Mouse (Mus musculus) brain, embryonic 14.5 days (tissue): ENCODE data around the gene Tmem167b. TPM values are rescaled to one million over a fixed set of nuclear protein-coding genes. Genes with fewer than 3 reads are reported as not detected.

ENCODE experiments used
- DNase-seq: peaks from one replicate; pipeline ENCODE4 v3.0.0-alpha.2; 2011; ENCODE audit warnings: low read depth
- CTCF ChIP-seq: fragments of 200-500 bp; IDR thresholded peaks from 2 replicates; pipeline ENCODE4 v1.5.1; 2012; ENCODE audit warnings: inconsistent platforms, mild to moderate bottlenecking, moderate library complexity, borderline replicate concordance; ENCODE audit not compliant: insufficient read depth, insufficient read length; ENCODE audit errors: extremely low read depth
- POLR2A ChIP-seq: fragments of 200-500 bp; IDR thresholded peaks from 2 replicates; pipeline ENCODE4 v1.6.1; 2012; ENCODE audit warnings: mild to moderate bottlenecking, inconsistent platforms, borderline replicate concordance; ENCODE audit not compliant: poor library complexity, insufficient read depth, insufficient read length, severe bottlenecking; ENCODE audit errors: extremely low read depth
- polyA plus RNA-seq: library from polyadenylated mRNA; depleted of rRNA; stranded (reverse); fragments of >200 nt; gene quantifications from 2 replicates; pipeline ENCODE4 v1.2.3, GENCODE M21; 2012; rRNA removed

Tmem167b gene
- polyA plus RNA-seq, 1 experiment: 18.1 TPM

- TF ChIP-seq POLR2A (no peak), CTCF (no peak)
- DNase-seq: no peak
These were observed 26.3 kb downstream of the Tmem167b start for GRCm38 (mm10) chr3:108535896-108536516.

GRCm38 (mm10) chr3:108533951-108534350 lies 28.3 kb downstream of the Tmem167b start, which contains the start of gene 1700013F07Rik:
1700013F07Rik (plus strand) TSS chr3:108534150.
- TF ChIP-seq POLR2A (no peak), CTCF (no peak)
- DNase-seq: no peak

GRCm38 (mm10) chr3:108533114-108533885 lies 29.0 kb downstream of the Tmem167b start:
- TF ChIP-seq CTCF: no peak
- no peak for TF ChIP-seq POLR2A
- peak; percentile 42 for DNase-seq

GRCm38 (mm10) chr3:108528489-108528888 lies 33.8 kb downstream of the Tmem167b start:
- no peak for TF ChIP-seq CTCF
- DNase-seq: no peak

GRCm38 (mm10) chr3:108523415-108523814 lies 38.9 kb downstream of the Tmem167b start:
- no peak for TF ChIP-seq POLR2A
- no peak for TF ChIP-seq CTCF
- DNase-seq: no peak

GRCm38 (mm10) chr3:108518276-108518675 lies 44.0 kb downstream of the Tmem167b start:
- TF ChIP-seq POLR2A (no peak), CTCF (no peak)

GRCm38 (mm10) chr3:108513465-108513864 lies 48.8 kb downstream of the Tmem167b start:
- TF ChIP-seq POLR2A (no peak), CTCF (no peak)
- no peak for DNase-seq

More at GRCm38 (mm10) chr3:108518276-108518675, 44.0 kb downstream of the Tmem167b start:
- DNase-seq: no peak

GRCm38 (mm10) chr3:108510716-108511483 lies 51.4 kb downstream of the Tmem167b start:
- DNase-seq: peak; percentile 93
- no peak for TF ChIP-seq POLR2A
- TF ChIP-seq CTCF: no peak

- DNase-seq: no peak
- TF ChIP-seq CTCF (no peak), POLR2A (no peak)
These were observed 52.1 kb downstream of the Tmem167b start for GRCm38 (mm10) chr3:108510156-108510555.

- peak; percentile 46 for DNase-seq
These were observed 53.4 kb downstream of the Tmem167b start for GRCm38 (mm10) chr3:108508745-108509474.

More at GRCm38 (mm10) chr3:108508745-108509474, 53.4 kb downstream of the Tmem167b start:
- TF ChIP-seq CTCF (no peak), POLR2A (no peak)

Other genes starting within 250 kb of the Tmem167b start
- gene Mybphl, start 197.6 kb downstream of the Tmem167b start, polyA plus RNA-seq: 0.10 and 0.12 TPM in 2 replicates
- 27.1 and 71.0 TPM in 2 replicates for gene Psrc1, start 178.6 kb downstream of the Tmem167b start, polyA plus RNA-seq
- 64.9 and 101 TPM in 2 replicates for gene Celsr2, start 146.9 kb downstream of the Tmem167b start, polyA plus RNA-seq
- 120 and 161 TPM in 2 replicates for gene Sars, start 117.3 kb downstream of the Tmem167b start, polyA plus RNA-seq
- gene 1700013F07Rik, start 28.3 kb downstream of the Tmem167b start, polyA plus RNA-seq: 2.1 and 2.4 TPM in 2 replicates
- 7.2 and 9.2 TPM in 2 replicates for gene 5330417C22Rik, start 25.9 kb downstream of the Tmem167b start, polyA plus RNA-seq
- gene Taf13, start 9.2 kb upstream of the Tmem167b start, polyA plus RNA-seq: 24.0 and 28.0 TPM in 2 replicates
- gene Wdr47, start 28.8 kb upstream of the Tmem167b start, polyA plus RNA-seq: 91.4 and 92.7 TPM in 2 replicates
- 41.4 and 55.8 TPM in 2 replicates for gene Clcc1, start 91.4 kb upstream of the Tmem167b start, polyA plus RNA-seq
- 14.5 and 14.7 TPM in 2 replicates for gene Gpsm2, start 159.8 kb upstream of the Tmem167b start, polyA plus RNA-seq
- 0.03 and 0.05 TPM in 2 replicates for gene Aknad1, start 177.2 kb upstream of the Tmem167b start, polyA plus RNA-seq